Mouse (Mus musculus) cerebellum, adult 2 months (tissue): Measurements from ENCODE around the gene B4galt2.

Source experiments
- CTCF ChIP-seq: fragments of 200-500 bp; IDR thresholded peaks from 2 replicates; pipeline ENCODE4 v1.5.1; 2011; ENCODE audit warnings: low read depth, mild to moderate bottlenecking, control low read depth, low read length, moderate library complexity, borderline replicate concordance; ENCODE audit not compliant: insufficient read depth
- POLR2A ChIP-seq: fragments of 200-500 bp; IDR thresholded peaks from 2 replicates; pipeline ENCODE4 v1.6.1; 2011; ENCODE audit warnings: low read length, control low read depth, borderline replicate concordance; ENCODE audit not compliant: insufficient read depth

- no peak for TF ChIP-seq CTCF
- TF ChIP-seq POLR2A = no peak
These were observed 10.1 kb upstream of the B4galt2 start for GRCm38 (mm10) chr4:117893376-117893775.
